Mouse (Mus musculus): ENCODE data around the gene Gm17387. TPM values are rescaled to one million over a fixed set of nuclear protein-coding genes. Genes with fewer than 3 reads are reported as not detected.
"Not testable (repeated sequence)": the region's sequence is repeated elsewhere in the genome, so short reads cannot be mapped to it uniquely, and the experiment has no call there.

Gm17387 gene
- total RNA-seq, 2 experiments from 2014 or later: not detected

- intact Hi-C loops (cut with DNase I): no loop called here
- DNase-seq (ENCODE audit: low spot score): no peak
Measured at GRCm38 (mm10) chr7:141011238-141011770, 17.6 kb upstream of the Gm17387 start.

- no peak for DNase-seq (ENCODE audit: low spot score)
- intact Hi-C loops (cut with DNase I): no loop called here
Measured at GRCm38 (mm10) chr7:141016707-141017697, 11.9 kb upstream of the Gm17387 start.

- DNase-seq (ENCODE audit: low spot score); intact Hi-C loops (cut with DNase I): not testable (repeated sequence)
Measured at GRCm38 (mm10) chr7:141017824-141018223, 11.1 kb upstream of the Gm17387 start, which contains the start of gene Ifitm6. Ifitm6 (minus strand) TSS chr7:141017924.

GRCm38 (mm10) chr7:141019028-141019427, 9.9 kb upstream of the Gm17387 start:
- intact Hi-C loops (cut with DNase I): no loop called here
- DNase-seq (ENCODE audit: low spot score): no peak

DNA sequence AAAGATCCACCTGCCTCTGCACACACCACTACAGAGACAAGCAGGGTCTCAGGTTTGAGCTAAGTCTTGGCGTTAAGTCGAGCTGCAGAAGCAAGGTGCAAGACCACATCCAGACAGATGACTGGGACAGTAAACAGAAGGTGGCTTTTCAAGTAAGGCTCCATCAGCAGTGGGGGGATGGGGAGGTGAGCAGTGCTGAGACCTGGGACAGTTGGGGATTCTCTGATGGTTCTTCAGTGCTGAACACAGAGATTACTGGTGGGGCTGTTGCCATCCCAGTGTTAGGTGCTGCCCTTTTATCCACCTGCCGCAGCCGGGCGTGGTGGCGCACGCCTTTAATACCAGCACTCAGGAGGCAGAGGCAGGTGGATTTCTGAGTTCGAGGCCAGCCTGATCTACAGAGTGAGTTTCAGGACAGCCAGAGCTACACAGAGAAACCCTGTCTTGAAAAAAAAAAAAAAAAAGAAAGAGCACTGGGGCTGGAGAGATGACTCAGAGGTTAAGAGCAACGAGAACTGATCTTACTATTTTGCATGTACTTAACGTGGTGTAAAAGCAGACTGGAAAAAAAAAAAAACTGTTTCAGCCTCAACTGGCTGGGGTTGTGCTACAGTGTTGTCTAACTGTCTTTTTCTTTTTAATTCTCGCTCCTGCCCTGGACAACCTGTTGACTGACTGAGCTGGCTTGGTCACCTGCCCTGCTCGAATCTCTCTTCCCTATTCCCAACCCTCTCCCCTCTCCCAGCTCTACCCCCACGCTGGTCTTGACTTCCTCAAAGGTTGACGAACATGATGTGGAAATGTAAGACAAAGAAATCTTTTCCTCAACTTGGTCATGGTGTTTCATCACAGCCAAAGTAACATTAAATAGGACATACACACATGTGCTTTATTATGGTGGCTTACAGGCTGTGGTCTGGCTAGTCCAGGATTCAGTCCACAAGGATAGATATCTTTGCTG, 7.2 kb upstream of the Gm17387 start:
- intact Hi-C loops (cut with DNase I): no loop called here

DNA sequence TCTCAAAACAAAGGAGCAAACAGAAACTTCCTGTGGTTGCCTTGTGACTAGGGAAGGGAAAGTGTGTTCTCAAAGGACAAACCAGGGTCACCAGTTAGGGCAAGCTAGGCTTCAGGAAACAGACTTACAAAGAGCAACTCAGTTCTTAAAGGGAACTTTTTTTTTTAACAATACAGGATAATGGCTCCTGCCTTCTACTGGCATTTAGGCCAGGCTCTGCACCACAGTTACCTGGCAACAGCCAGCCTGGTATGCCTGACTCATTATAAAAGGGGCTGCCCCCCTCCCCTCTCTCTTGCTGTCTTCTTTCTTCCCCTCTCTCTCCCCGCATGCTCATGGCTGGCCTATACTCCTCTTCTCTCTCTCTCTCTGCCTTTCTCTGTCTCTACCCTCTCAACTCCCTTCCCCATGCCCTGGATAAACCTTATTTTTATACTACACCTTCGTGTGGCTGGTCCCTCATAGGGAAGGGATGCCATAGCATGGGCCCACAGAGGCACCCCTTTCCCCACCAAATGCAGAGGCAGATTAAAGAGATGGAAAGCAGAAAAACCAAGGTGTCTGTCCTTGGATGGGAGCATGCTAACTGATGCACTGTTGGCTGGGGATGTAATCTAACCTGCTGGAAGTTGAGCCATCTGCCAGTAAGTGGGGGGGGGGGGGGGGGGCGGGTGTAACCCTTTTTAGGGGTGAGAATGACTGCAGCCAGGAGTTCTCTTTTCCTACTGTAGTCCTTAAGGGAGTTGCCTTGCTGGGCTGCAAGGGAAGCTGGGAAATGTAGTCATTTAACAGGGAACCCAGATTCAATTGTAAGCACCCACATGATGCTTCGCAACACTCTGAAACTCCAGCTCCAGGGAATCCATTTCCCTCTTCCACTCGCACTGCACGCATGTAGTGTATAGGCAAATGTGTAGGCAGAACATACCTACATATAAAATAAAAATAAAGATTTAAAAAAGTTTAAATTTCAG, 3.8 kb upstream of the Gm17387 start:
- intact Hi-C loops (cut with DNase I): no loop called here
- DNase-seq (ENCODE audit: low spot score): no peak

More for the DNA sequence above, 7.2 kb upstream of the Gm17387 start:
- DNase-seq (ENCODE audit: low spot score): no peak

- intact Hi-C loops (cut with DNase I): no loop called here
- no peak for DNase-seq (ENCODE audit: low spot score)
Measured at GRCm38 (mm10) chr7:141026097-141026739, 2.7 kb upstream of the Gm17387 start.

- intact Hi-C loops (cut with DNase I): no loop called here
- no peak for DNase-seq (ENCODE audit: low spot score)
Measured at GRCm38 (mm10) chr7:141026740-141027098, 2.2 kb upstream of the Gm17387 start.

- no peak for DNase-seq (ENCODE audit: low spot score)
Measured at GRCm38 (mm10) chr7:141030390-141030789, 1.5 kb downstream of the Gm17387 start.

GRCm38 (mm10) chr7:141032458-141033167, 3.7 kb downstream of the Gm17387 start:
- intact Hi-C loops (cut with DNase I): no loop called here
- DNase-seq (ENCODE audit: low spot score): no peak

More at GRCm38 (mm10) chr7:141030390-141030789, 1.5 kb downstream of the Gm17387 start:
- intact Hi-C loops (cut with DNase I): no loop called here

GRCm38 (mm10) chr7:141036624-141037023, 7.7 kb downstream of the Gm17387 start:
- DNase-seq (ENCODE audit: low spot score); intact Hi-C loops (cut with DNase I): not testable (repeated sequence)

GRCm38 (mm10) chr7:141038090-141039032, 9.4 kb downstream of the Gm17387 start:
- intact Hi-C loops (cut with DNase I): no loop called here
- DNase-seq (ENCODE audit: low spot score): no peak

GRCm38 (mm10) chr7:141039386-141040107, 10.6 kb downstream of the Gm17387 start:
- intact Hi-C loops (cut with DNase I): no loop called here
- DNase-seq (ENCODE audit: low spot score): no peak

DNA sequence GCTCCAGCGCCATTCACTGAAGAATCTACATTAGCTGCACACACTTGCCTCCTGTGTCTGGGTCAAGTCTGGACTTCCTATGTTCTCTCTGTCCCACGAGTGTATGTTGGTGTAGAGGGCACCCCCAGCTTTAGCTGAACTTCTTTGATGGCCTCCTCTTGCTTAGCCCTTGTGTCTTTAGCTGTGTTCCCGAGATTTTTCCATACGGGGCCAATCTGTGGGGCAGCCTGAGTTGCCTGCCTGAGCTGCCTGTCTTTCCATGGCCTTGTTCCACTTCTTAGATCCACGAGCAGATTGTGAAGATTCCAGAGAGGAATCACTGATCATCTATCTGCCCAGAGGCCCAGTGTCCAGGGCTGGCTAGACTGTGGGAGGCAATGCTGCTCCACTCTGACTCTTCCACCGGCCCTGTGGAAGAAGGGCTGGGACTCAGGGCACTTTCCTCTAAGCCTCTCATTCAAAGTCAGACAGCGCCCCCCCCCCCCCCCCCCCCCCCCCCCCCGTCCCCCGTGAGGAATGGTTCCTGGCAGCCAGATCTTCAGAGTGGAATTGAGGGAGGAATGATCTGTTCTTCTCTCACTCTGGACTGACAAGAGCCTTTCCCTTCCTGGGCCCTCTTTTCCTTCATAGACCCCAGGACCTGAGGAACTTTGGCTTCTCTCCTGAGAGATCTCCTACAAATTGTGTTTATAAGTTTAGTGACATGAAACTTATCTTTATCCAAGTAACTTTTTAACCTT, 12.1 kb downstream of the Gm17387 start:
- DNase-seq (ENCODE audit: low spot score): no peak
- intact Hi-C loops (cut with DNase I): no loop called here

GRCm38 (mm10) chr7:141041661-141042060, 12.7 kb downstream of the Gm17387 start:
- DNase-seq (ENCODE audit: low spot score): peak; percentile 73
- intact Hi-C loops (cut with DNase I): no loop called here
